Mouse (Mus musculus): ENCODE measurements around the gene Srebf1. TPM values are rescaled to one million over a fixed set of nuclear protein-coding genes. Genes with fewer than 3 reads are reported as not detected.

Srebf1 gene
- total and polyA plus RNA-seq, 2 experiments from 2014 or later: 50.6 to 169 TPM

DNA sequence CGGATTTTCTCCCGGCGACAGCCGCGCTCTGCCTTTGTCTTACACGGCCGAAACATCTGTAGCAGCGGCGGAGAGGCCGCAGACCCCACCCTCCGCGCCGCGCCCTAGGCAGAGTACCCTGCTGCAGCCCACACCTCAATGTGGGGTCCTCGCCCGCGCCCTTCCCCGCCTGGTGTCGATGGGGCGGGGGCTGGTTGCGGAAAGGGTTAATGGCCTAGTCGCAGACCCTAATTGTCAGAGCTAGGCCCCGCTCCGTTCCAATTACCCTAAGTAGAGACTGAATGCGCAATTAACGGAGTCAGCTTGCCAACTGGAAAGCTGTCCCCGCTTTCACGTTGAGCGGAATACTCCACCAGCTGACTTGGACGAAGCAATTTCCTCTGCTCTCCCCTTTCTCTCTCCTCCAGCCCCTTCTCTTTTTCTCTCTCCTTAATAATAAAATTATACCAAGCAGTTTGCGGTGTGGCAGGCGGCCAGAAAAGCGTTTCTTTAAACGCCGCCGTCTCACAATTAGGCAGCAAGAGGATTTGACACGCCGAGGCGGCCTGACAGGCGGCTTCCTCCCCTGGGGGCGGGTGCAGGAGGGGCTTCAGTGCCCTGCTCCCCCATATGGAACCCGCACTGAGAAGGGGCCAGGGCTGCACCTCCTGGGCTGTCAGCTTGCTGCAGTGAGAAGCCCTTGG lies 45.3 kb downstream of the Srebf1 start:
- Histone ChIP-seq H3K4me2 (ENCODE audit: low read depth, low read length) (peak overlapping the region; percentile 96), H3K9ac (replicated peaks; ENCODE audit: low read length) (peak overlapping the region; percentile 84), H3K9me3 (ENCODE audit: low read length) (no peaks in the 10 kb centered on the region), H3K27me3 (ENCODE audit: insufficient read depth, low read length) (no peaks in the 10 kb centered on the region), H3K36me3 (ENCODE audit: insufficient read depth, low read length) (0 out of 2 replicates have a peak, but pooled peaks cover 3% of the 10 kb centered on the region), H3K4me3 (ENCODE audit: low read length) (peak overlapping the region; percentile 71), H3K4me1 (ENCODE audit: insufficient read depth, low read length) (peaks cover 49% of the 10 kb centered on the region), H3K27ac (peak overlapping the region; percentile 99)
- no peak for TF ChIP-seq CTCF (IDR thresholded peaks at IDR 0.05; ENCODE audit: low read depth)
- WGBS: under 1% methylated on average over 42 of the region's 42 CpGs
- ATAC-seq (peak; percentile 48), DNase-seq (ENCODE audit: low spot score) (peak; percentile 92)

GRCm38 (mm10) chr11:60176182-60176974 lies 46.0 kb downstream of the Srebf1 start:
- Histone ChIP-seq H3K4me1 (ENCODE audit: insufficient read depth, low read length) (peaks cover 42% of the 10 kb centered on the region), H3K9ac (replicated peaks; ENCODE audit: low read length) (peak overlapping the region; percentile 84), H3K27me3 (ENCODE audit: insufficient read depth, low read length) (no peaks in the 10 kb centered on the region), H3K9me3 (ENCODE audit: low read length) (no peaks in the 10 kb centered on the region), H3K27ac (peak overlapping the region; percentile 99), H3K4me3 (ENCODE audit: low read length) (peak overlapping the region; percentile 71), H3K36me3 (ENCODE audit: insufficient read depth, low read length) (0 out of 2 replicates have a peak, but pooled peaks cover 3% of the 10 kb centered on the region), H3K4me2 (ENCODE audit: low read depth, low read length) (peak overlapping the region; percentile 96)
- peak; percentile 78 for ATAC-seq
- DNase-seq (ENCODE audit: low spot score): peak; percentile 83
- under 1% methylated on average over 64 of the region's 71 CpGs for WGBS
- TF ChIP-seq CTCF (IDR thresholded peaks at IDR 0.05; ENCODE audit: low read depth): peak; percentile 66

- peak overlapping the region; percentile 96 for H3K4me2 ChIP-seq (ENCODE audit: low read depth, low read length)
- no peaks in the 10 kb centered on the region for H3K9me3 ChIP-seq (ENCODE audit: low read length)
- DNase-seq (ENCODE audit: low spot score) (peak; percentile 82), ATAC-seq (peak; percentile 66)
- H3K27me3 ChIP-seq (ENCODE audit: insufficient read depth, low read length): no peaks in the 10 kb centered on the region
- peak overlapping the region; percentile 71 for H3K4me3 ChIP-seq (ENCODE audit: low read length)
- peaks cover 38% of the 10 kb centered on the region for H3K4me1 ChIP-seq (ENCODE audit: insufficient read depth, low read length)
- H3K36me3 ChIP-seq (ENCODE audit: insufficient read depth, low read length): 0 out of 2 replicates have a peak, but pooled peaks cover 3% of the 10 kb centered on the region
- 2% methylated on average over 57 of the region's 66 CpGs for WGBS
- peak overlapping the region; percentile 84 for H3K9ac ChIP-seq (replicated peaks; ENCODE audit: low read length)
- H3K27ac ChIP-seq: peak overlapping the region; percentile 99
- TF ChIP-seq CTCF (IDR thresholded peaks at IDR 0.05; ENCODE audit: low read depth): no peak
These were observed 46.8 kb downstream of the Srebf1 start for GRCm38 (mm10) chr11:60175371-60176181.

DNA sequence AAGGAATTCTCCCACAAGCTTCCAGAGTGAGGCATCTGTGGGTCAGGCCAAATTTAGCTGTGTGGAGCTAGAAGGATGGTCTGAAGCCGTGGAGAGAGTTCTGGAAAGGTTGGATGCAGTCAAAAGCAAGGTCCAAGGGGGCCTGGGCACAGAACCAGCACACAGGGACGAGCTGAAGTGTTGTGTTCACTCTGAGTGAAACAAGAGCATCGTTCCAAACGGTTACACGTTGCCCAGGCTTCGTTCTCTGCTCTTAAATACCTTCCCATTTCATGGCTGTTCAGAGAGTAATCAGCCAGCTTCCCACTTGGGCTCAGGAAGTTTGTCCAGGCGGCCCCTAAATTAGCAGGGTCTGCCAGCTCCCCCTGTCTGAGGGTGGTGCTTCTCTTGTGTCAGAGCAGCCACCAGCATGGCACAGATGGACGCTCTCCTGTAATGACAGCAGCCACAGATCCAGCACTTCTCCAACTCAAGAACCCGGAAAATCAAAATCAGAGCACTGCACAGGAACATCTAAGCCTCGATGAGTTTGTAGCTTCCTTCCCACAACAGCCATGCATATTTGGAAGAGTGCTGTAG lies 48.7 kb downstream of the Srebf1 start:
- Histone ChIP-seq H3K27me3 (ENCODE audit: insufficient read depth, low read length) (no peaks in the 10 kb centered on the region), H3K36me3 (ENCODE audit: insufficient read depth, low read length) (no peaks in the 10 kb centered on the region), H3K4me3 (ENCODE audit: low read length) (no peak overlapping the region), H3K9me3 (ENCODE audit: low read length) (no peaks in the 10 kb centered on the region), H3K4me2 (ENCODE audit: low read depth, low read length) (no peak overlapping the region), H3K27ac (peak overlapping the region; percentile 12; the same call in 1 of the 2 replicates), H3K4me1 (ENCODE audit: insufficient read depth, low read length) (peaks cover 39% of the 10 kb centered on the region), H3K9ac (replicated peaks; ENCODE audit: low read length) (0 out of 2 replicates have a peak overlapping the region, but pooled peaks have one; percentile 0)
- 35% methylated on average over 10 of the region's 10 CpGs for WGBS
- TF ChIP-seq CTCF (IDR thresholded peaks at IDR 0.05; ENCODE audit: low read depth): peak; percentile 2; the same call in 1 of the 2 replicates
- ATAC-seq (no peak), DNase-seq (ENCODE audit: low spot score) (peak; percentile 42)

DNA sequence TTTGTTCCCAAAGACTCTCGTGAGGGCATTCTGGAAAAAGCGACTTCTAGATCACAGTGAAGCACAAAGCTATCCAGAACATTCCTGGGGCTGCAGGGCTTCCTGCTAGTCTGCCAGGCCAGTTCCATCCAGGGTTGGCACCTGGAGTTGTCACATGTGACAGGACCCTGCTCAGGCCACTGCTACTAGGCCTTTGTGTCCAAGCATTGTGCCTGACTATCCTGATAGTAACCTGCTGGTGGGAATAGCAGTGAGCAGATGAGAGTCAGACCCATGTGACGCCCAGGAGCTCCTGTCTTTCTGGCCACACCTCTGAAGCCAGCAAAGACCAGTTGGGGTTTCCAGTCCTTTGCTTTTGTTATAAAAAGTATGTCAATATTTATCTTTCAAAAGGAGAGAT lies 50.3 kb downstream of the Srebf1 start:
- H3K9me3 ChIP-seq (ENCODE audit: low read length): no peaks in the 10 kb centered on the region
- WGBS: 79% methylated on average over 3 of the region's 3 CpGs
- H3K27me3 ChIP-seq (ENCODE audit: insufficient read depth, low read length): no peaks in the 10 kb centered on the region
- H3K36me3 ChIP-seq (ENCODE audit: insufficient read depth, low read length): no peaks in the 10 kb centered on the region
- DNase-seq (ENCODE audit: low spot score): no peak
- no peak overlapping the region for H3K4me3 ChIP-seq (ENCODE audit: low read length)
- H3K4me1 ChIP-seq (ENCODE audit: insufficient read depth, low read length): peaks cover 37% of the 10 kb centered on the region
- ATAC-seq: no peak
- peak overlapping the region; percentile 22; the same call in 1 of the 2 replicates for H3K27ac ChIP-seq
- no peak for TF ChIP-seq CTCF (IDR thresholded peaks at IDR 0.05; ENCODE audit: low read depth)
- no peak overlapping the region for H3K9ac ChIP-seq (replicated peaks; ENCODE audit: low read length)
- no peak overlapping the region for H3K4me2 ChIP-seq (ENCODE audit: low read depth, low read length)

DNA sequence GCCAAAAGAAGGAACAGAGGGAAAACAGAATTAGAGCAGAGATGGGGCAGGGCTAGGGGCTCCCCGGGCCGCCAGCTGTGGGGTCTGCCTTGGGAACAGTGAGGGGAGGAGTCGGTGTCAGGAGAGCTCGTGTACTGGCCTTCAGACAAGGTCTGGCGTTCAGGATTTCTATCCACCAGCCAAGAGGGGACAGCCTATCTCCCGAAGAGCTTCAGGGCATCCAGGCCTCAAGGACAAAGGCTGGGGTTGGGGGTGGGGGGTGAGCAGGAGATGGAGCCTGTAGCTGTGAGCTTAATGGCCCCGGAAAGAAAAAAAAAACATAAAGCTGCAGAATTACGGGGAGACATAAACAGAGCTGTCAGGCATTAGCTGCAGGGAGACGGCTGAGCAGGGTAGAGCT lies 53.6 kb downstream of the Srebf1 start:
- no peak for TF ChIP-seq CTCF (IDR thresholded peaks at IDR 0.05; ENCODE audit: low read depth)
- no peak overlapping the region for H3K4me3 ChIP-seq (ENCODE audit: low read length)
- H3K27ac ChIP-seq: peak overlapping the region; percentile 41; the same call in 1 of the 2 replicates
- no peaks in the 10 kb centered on the region for H3K27me3 ChIP-seq (ENCODE audit: insufficient read depth, low read length)
- no peak overlapping the region for H3K4me2 ChIP-seq (ENCODE audit: low read depth, low read length)
- 20% methylated on average over 9 of the region's 9 CpGs for WGBS
- peaks cover 47% of the 10 kb centered on the region for H3K4me1 ChIP-seq (ENCODE audit: insufficient read depth, low read length)
- no peak for ATAC-seq
- no peaks in the 10 kb centered on the region for H3K36me3 ChIP-seq (ENCODE audit: insufficient read depth, low read length)
- H3K9me3 ChIP-seq (ENCODE audit: low read length): no peaks in the 10 kb centered on the region
- DNase-seq (ENCODE audit: low spot score): no peak
- H3K9ac ChIP-seq (replicated peaks; ENCODE audit: low read length): 0 out of 2 replicates have a peak overlapping the region, but pooled peaks have one; percentile 13
